Mouse (Mus musculus) small intestine, adult 2 months (tissue): ENCODE measurements around the gene Zmym4.

Source experiments
- CTCF ChIP-seq: fragments of 200-500 bp; IDR thresholded peaks from 2 replicates; pipeline ENCODE4 v1.5.1; 2012; ENCODE audit warnings: low read depth, mild to moderate bottlenecking, control low read depth, inconsistent platforms, low read length, moderate library complexity, mixed read lengths; ENCODE audit not compliant: insufficient replicate concordance, insufficient read length; ENCODE audit errors: extremely low read depth
- POLR2A ChIP-seq: fragments of 200-500 bp; IDR thresholded peaks from 2 replicates; pipeline ENCODE4 v1.6.1; 2012; ENCODE audit warnings: low read depth, mild to moderate bottlenecking, control low read depth, inconsistent platforms, low read length, moderate library complexity

DNA sequence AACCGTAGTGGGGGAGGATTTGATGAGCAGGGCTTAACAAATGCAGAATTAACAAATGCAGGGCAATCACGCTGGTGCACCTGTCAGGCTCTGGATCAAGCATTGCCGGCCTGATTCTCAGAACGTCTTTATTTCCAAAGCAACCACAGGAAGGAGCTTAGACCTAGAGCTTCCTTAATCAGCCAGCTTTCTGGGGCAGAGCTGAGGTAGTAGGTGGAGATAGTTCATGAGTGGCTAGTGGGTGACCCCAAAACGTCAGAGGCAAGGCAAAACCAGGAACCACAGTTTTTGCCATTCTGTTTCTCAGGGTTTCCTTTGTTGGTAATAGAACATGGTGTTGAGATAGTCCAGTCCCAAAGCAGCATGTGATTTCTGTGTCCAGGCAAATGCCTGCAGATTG lies 153.1 kb downstream of the Zmym4 start:
- TF ChIP-seq POLR2A (no peak), CTCF (no peak)
